Mouse (Mus musculus) liver, postnatal 0 days (tissue): Measurements from ENCODE around the gene Bbs7. TPM values are rescaled to one million over a fixed set of nuclear protein-coding genes. Genes with fewer than 3 reads are reported as not detected.

ENCODE experiments used
- ATAC-seq: fragments of 200-750 bp; cut with Nextera tagmentation; 2 replicates; pipeline ENCODE4 v1.8.0; 2017; ENCODE audit warnings: mild to moderate bottlenecking, moderate library complexity
- DNase-seq: peaks from one replicate; pipeline ENCODE4 v3.0.0-alpha.2; 2016
- H3K27ac ChIP-seq: fragments of 300-500 bp; sonication (generic); 2 replicates; pipeline ENCODE4 v1.5.1; 2014; ENCODE audit warnings: antibody characterized with exemption, moderate library complexity, mild to moderate bottlenecking, low read depth
- H3K27me3 ChIP-seq: fragments of 300-500 bp; sonication (generic); 2 replicates; pipeline ENCODE4 v1.6.1; 2014; ENCODE audit warnings: low read length, control low read depth, mixed read lengths; ENCODE audit not compliant: insufficient read depth
- H3K36me3 ChIP-seq: fragments of 300-500 bp; sonication (generic); replicated peaks from 2 replicates; pipeline ENCODE4 v1.6.1; 2014; ENCODE audit warnings: mild to moderate bottlenecking, control low read depth, low read length, moderate library complexity, mixed read lengths; ENCODE audit not compliant: insufficient read depth
- H3K4me1 ChIP-seq: fragments of 300-500 bp; sonication (generic); 2 replicates; pipeline ENCODE4 v1.6.1; 2014; ENCODE audit warnings: antibody characterized with exemption, mild to moderate bottlenecking, control low read depth; ENCODE audit not compliant: insufficient read depth
- H3K4me2 ChIP-seq: fragments of 300-500 bp; sonication (generic); 2 replicates; pipeline ENCODE4 v1.6.1; 2014; ENCODE audit warnings: low read depth, mild to moderate bottlenecking, low read length, moderate library complexity, mixed read lengths
- H3K4me3 ChIP-seq: fragments of 300-500 bp; sonication (generic); 2 replicates; pipeline ENCODE4 v1.5.1; 2014; ENCODE audit warnings: low read depth, low read length
- H3K9ac ChIP-seq: fragments of 300-500 bp; sonication (generic); replicated peaks from 2 replicates; pipeline ENCODE4 v1.6.1; 2014; ENCODE audit warnings: mild to moderate bottlenecking, moderate library complexity
- H3K9me3 ChIP-seq: fragments of 300-500 bp; sonication (generic); 2 replicates; pipeline ENCODE4 v1.6.1; 2016; ENCODE audit warnings: mild to moderate bottlenecking, control low read depth, low read length, mixed read lengths
- CTCF ChIP-seq: sonication (generic); IDR thresholded peaks from 2 replicates; pipeline ENCODE4 v1.5.1; 2016; ENCODE audit warnings: antibody characterized with exemption, low read depth
- EP300 ChIP-seq: IDR thresholded peaks from 2 replicates; pipeline ENCODE4 v1.6.1; 2016; ENCODE audit warnings: antibody characterized with exemption, low read depth, mild to moderate bottlenecking
- WGBS: fragments of 180-500 bp; shearing (Covaris S2); extraction: QIAGEN DNeasy Blood & Tissue Kit; methylation state at CpG from one replicate; pipeline ENCODE4 v1.1.7; 2014; ENCODE audit not compliant: insufficient replicate concordance; 5-methylcytosine and 5-hydroxymethylcytosine counted together
- polyA plus RNA-seq: library from polyadenylated mRNA; unstranded; fragments of >200 nt; fragmentation: Nextera tagmentation; extraction: Ambion mirVana; gene quantifications from 2 replicates; pipeline ENCODE4 v1.2.1, GENCODE M21; 2015

Bbs7 gene
- polyA plus RNA-seq, 1 experiment from 2014 or later: 3.4 TPM

- H3K9me3 ChIP-seq: no peaks in the 10 kb centered on the region
- H3K36me3 ChIP-seq: no peaks in the 10 kb centered on the region
- H3K27me3 ChIP-seq: no peaks in the 10 kb centered on the region
- ATAC-seq: no peak
- no peak overlapping the region for H3K4me2 ChIP-seq
- 16% methylated on average over 4 of the region's 4 CpGs for WGBS
- H3K4me1 ChIP-seq: no peaks in the 10 kb centered on the region
- H3K27ac ChIP-seq: no peak overlapping the region
- no peak for TF ChIP-seq EP300
- peak; percentile 75 for TF ChIP-seq CTCF
- DNase-seq: peak; percentile 42
- no peak overlapping the region for H3K9ac ChIP-seq
- H3K4me3 ChIP-seq: no peak overlapping the region
Measured at GRCm38 (mm10) chr3:36635449-36635848, 22.2 kb upstream of the Bbs7 start.

- Histone ChIP-seq H3K4me1 (no peaks in the 10 kb centered on the region), H3K4me2 (no peak overlapping the region), H3K27me3 (no peaks in the 10 kb centered on the region), H3K27ac (no peak overlapping the region), H3K9me3 (no peaks in the 10 kb centered on the region), H3K9ac (no peak overlapping the region), H3K36me3 (no peaks in the 10 kb centered on the region), H3K4me3 (no peak overlapping the region)
- 47% methylated on average over 2 of the region's 2 CpGs for WGBS
- TF ChIP-seq EP300 (no peak), CTCF (no peak)
- ATAC-seq: no peak
- DNase-seq: no peak
Measured at GRCm38 (mm10) chr3:36626803-36627202, 13.5 kb upstream of the Bbs7 start.

- peak overlapping the region; percentile 20; the same call in 1 of the 2 replicates for H3K4me2 ChIP-seq
- WGBS: 49% methylated on average over 7 of the region's 7 CpGs
- no peaks in the 10 kb centered on the region for H3K9me3 ChIP-seq
- DNase-seq: no peak
- H3K4me3 ChIP-seq: no peak overlapping the region
- no peak overlapping the region for H3K27ac ChIP-seq
- no peak overlapping the region for H3K9ac ChIP-seq
- no peak for ATAC-seq
- no peak for TF ChIP-seq EP300
- no peak for TF ChIP-seq CTCF
- no peaks in the 10 kb centered on the region for H3K4me1 ChIP-seq
- no peaks in the 10 kb centered on the region for H3K27me3 ChIP-seq
- H3K36me3 ChIP-seq: no peaks in the 10 kb centered on the region
Measured at GRCm38 (mm10) chr3:36618181-36618580, 4.9 kb upstream of the Bbs7 start.

GRCm38 (mm10) chr3:36613908-36614255 lies 605 bp upstream of the Bbs7 start:
- DNase-seq (no peak), ATAC-seq (no peak)
- H3K9ac ChIP-seq: no peak overlapping the region
- H3K4me3 ChIP-seq: no peak overlapping the region
- H3K27ac ChIP-seq: no peak overlapping the region
- TF ChIP-seq EP300 (no peak), CTCF (no peak)
- H3K9me3 ChIP-seq: no peaks in the 10 kb centered on the region
- H3K27me3 ChIP-seq: no peaks in the 10 kb centered on the region
- peaks cover 5% of the 10 kb centered on the region; the same call in 1 of the 2 replicates for H3K4me1 ChIP-seq
- H3K4me2 ChIP-seq: no peak overlapping the region
- no peaks in the 10 kb centered on the region for H3K36me3 ChIP-seq
- WGBS: 66% methylated on average over 5 of the region's 5 CpGs

- no peak for DNase-seq
- H3K4me2 ChIP-seq: peak overlapping the region; percentile 97
- 17% methylated on average over 6 of the region's 6 CpGs for WGBS
- TF ChIP-seq CTCF (no peak), EP300 (no peak)
- peak; percentile 21 for ATAC-seq
- peak overlapping the region; percentile 75 for H3K4me3 ChIP-seq
- H3K27ac ChIP-seq: no peak overlapping the region
- no peaks in the 10 kb centered on the region for H3K36me3 ChIP-seq
- H3K4me1 ChIP-seq: peaks cover 5% of the 10 kb centered on the region; the same call in 1 of the 2 replicates
- H3K27me3 ChIP-seq: no peaks in the 10 kb centered on the region
- H3K9me3 ChIP-seq: no peaks in the 10 kb centered on the region
- H3K9ac ChIP-seq: peak overlapping the region; percentile 78
Measured at GRCm38 (mm10) chr3:36612687-36613086, 590 bp downstream of the Bbs7 start.

GRCm38 (mm10) chr3:36605894-36606783 lies 7.1 kb downstream of the Bbs7 start:
- peak overlapping the region; percentile 72 for H3K27ac ChIP-seq
- H3K9me3 ChIP-seq: no peaks in the 10 kb centered on the region
- no peaks in the 10 kb centered on the region for H3K36me3 ChIP-seq
- no peaks in the 10 kb centered on the region for H3K4me1 ChIP-seq
- DNase-seq: peak; percentile 26
- ATAC-seq: peak; percentile 88
- 53% methylated on average over 7 of the region's 7 CpGs for WGBS
- H3K9ac ChIP-seq: no peak overlapping the region
- H3K4me3 ChIP-seq: no peak overlapping the region
- TF ChIP-seq CTCF: no peak
- peak; percentile 64; the same call in 1 of the 2 replicates for TF ChIP-seq EP300
- H3K4me2 ChIP-seq: peak overlapping the region; percentile 22; the same call in 1 of the 2 replicates
- no peaks in the 10 kb centered on the region for H3K27me3 ChIP-seq
